Comparison of ENCODE assay signal across 8 mouse cellular contexts in the genomic region with DNA sequence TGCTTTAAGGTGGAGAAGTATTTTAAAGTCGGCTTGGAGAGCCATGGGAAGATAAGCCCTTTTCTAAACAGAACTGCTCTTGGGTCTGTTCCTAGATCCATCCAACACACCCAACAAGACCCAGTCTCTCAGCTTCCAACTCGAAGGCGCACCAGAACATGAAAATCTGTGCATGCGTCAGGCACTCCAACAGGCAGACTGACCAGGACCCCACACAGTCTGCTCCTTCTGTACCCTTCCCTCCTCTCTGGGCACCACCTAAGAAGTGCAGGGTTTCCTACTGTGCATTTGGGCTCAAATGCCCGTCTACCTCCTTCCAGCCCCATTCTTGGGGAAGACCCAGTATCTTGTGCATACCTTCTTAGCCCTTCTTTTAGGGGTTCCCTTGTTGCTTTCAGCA. TPM values are rescaled to one million over a fixed set of nuclear protein-coding genes. Genes with fewer than 3 reads are reported as not detected.
DNase-seq lines count a peak whose midpoint lies in the region; ATAC-seq lines count a peak whose summit lies in the region.

No protein-coding gene starts in this region.

- no peaks in the 10 kb centered on the region for H3K9me3 ChIP-seq in kidney, embryonic 15.5 days (replicated peaks)
- H3K9me3 ChIP-seq in embryonic facial prominence, embryonic 11.5 days (replicated peaks; ENCODE audit: control insufficient read depth, low read length), result no peaks in the 10 kb centered on the region
- H3K9me3 ChIP-seq in hindbrain, embryonic 14.5 days (ENCODE audit: control insufficient read depth, low read length), result no peaks in the 10 kb centered on the region
- H3K9me3 ChIP-seq in midbrain, embryonic 16.5 days (replicated peaks; ENCODE audit: control insufficient read depth, low read length, poor library complexity, severe bottlenecking), result no peaks in the 10 kb centered on the region

- H3K4me3 ChIP-seq in kidney, embryonic 15.5 days (replicated peaks), result peak overlapping the region; percentile 54
- peak overlapping the region; percentile 46 for H3K4me3 ChIP-seq in embryonic facial prominence, embryonic 11.5 days (ENCODE audit: low read depth, low read length)
- peak overlapping the region; percentile 51 for H3K4me3 ChIP-seq in hindbrain, embryonic 14.5 days (replicated peaks; ENCODE audit: low read length)
- peak overlapping the region; percentile 53 for H3K4me3 ChIP-seq in midbrain, embryonic 16.5 days (ENCODE audit: low read depth, low read length)

- H3K36me3 ChIP-seq in kidney, embryonic 15.5 days, result peaks cover 36% of the 10 kb centered on the region
- H3K36me3 ChIP-seq in embryonic facial prominence, embryonic 11.5 days (replicated peaks; ENCODE audit: control insufficient read depth, insufficient read depth, low read depth, low read length), result peaks cover 4% of the 10 kb centered on the region
- H3K36me3 ChIP-seq in hindbrain, embryonic 14.5 days (replicated peaks; ENCODE audit: control insufficient read depth, insufficient read depth), result peaks cover 37% of the 10 kb centered on the region
- peaks cover 11% of the 10 kb centered on the region for H3K36me3 ChIP-seq in midbrain, embryonic 16.5 days (ENCODE audit: control insufficient read depth, insufficient read depth, low read length)

- H3K27ac ChIP-seq in kidney, embryonic 15.5 days, result peak overlapping the region; percentile 99
- H3K27ac ChIP-seq in embryonic facial prominence, embryonic 11.5 days (replicated peaks; ENCODE audit: low read depth, low read length), result peak overlapping the region; percentile 62; the same call in 1 of the 2 replicates
- H3K27ac ChIP-seq in hindbrain, embryonic 14.5 days, result peak overlapping the region; percentile 81
- peak overlapping the region; percentile 89 for H3K27ac ChIP-seq in midbrain, embryonic 16.5 days (ENCODE audit: low read length)

- peak overlapping the region; percentile 62 for H3K9ac ChIP-seq in kidney, embryonic 15.5 days
- peak overlapping the region; percentile 74 for H3K9ac ChIP-seq in embryonic facial prominence, embryonic 11.5 days (replicated peaks; ENCODE audit: low read length)
- peak overlapping the region; percentile 82 for H3K9ac ChIP-seq in hindbrain, embryonic 14.5 days
- H3K9ac ChIP-seq in midbrain, embryonic 16.5 days (ENCODE audit: low read depth, low read length), result peak overlapping the region; percentile 84

- DNase-seq in kidney, adult 18-20 months, result no peak
- no peak for DNase-seq in embryonic facial prominence, embryonic 11.5 days (ENCODE audit: low spot score)
- DNase-seq in hindbrain, embryonic 14.5 days (ENCODE audit: low spot score), result no peak
- DNase-seq in urinary bladder, postnatal 10 days (ENCODE audit: low spot score), result no peak
- DNase-seq in frontal cortex, postnatal 14 days (ENCODE audit: low spot score in 2 of 2), result no peak
- no peak for DNase-seq in T-cell, adult 2 months (ENCODE audit: low spot score)

- no peak for ATAC-seq in kidney, embryonic 15.5 days (replicated peaks; ENCODE audit: low FRiP score)
- ATAC-seq in embryonic facial prominence, embryonic 11.5 days (replicated peaks; ENCODE audit: insufficient number of reproducible peaks, low FRiP score, low TSS enrichment, low read depth), result no peak
- no peak for ATAC-seq in hindbrain, embryonic 14.5 days (ENCODE audit: low FRiP score)
- no peak for ATAC-seq in midbrain, embryonic 16.5 days

- no peaks in the 10 kb centered on the region for H3K27me3 ChIP-seq in kidney, embryonic 15.5 days
- no peaks in the 10 kb centered on the region for H3K27me3 ChIP-seq in embryonic facial prominence, embryonic 11.5 days (ENCODE audit: control insufficient read depth, insufficient read depth, low read length)
- no peaks in the 10 kb centered on the region for H3K27me3 ChIP-seq in hindbrain, embryonic 14.5 days (ENCODE audit: control insufficient read depth, insufficient read depth, low read length)
- no peaks in the 10 kb centered on the region for H3K27me3 ChIP-seq in midbrain, embryonic 16.5 days (ENCODE audit: control insufficient read depth, insufficient read depth, low read depth, low read length)

- H3K4me2 ChIP-seq in kidney, embryonic 15.5 days, result peak overlapping the region; percentile 92
- H3K4me2 ChIP-seq in embryonic facial prominence, embryonic 11.5 days (ENCODE audit: low read depth, low read length), result peak overlapping the region; percentile 83
- H3K4me2 ChIP-seq in hindbrain, embryonic 14.5 days (replicated peaks), result peak overlapping the region; percentile 84
- peak overlapping the region; percentile 87 for H3K4me2 ChIP-seq in midbrain, embryonic 16.5 days (ENCODE audit: low read length)

- peaks cover 82% of the 10 kb centered on the region for H3K4me1 ChIP-seq in kidney, embryonic 15.5 days
- peaks cover 15% of the 10 kb centered on the region for H3K4me1 ChIP-seq in embryonic facial prominence, embryonic 11.5 days (ENCODE audit: control insufficient read depth, insufficient read depth, low read length)
- H3K4me1 ChIP-seq in hindbrain, embryonic 14.5 days (replicated peaks; ENCODE audit: control insufficient read depth, insufficient read depth, low read length), result peaks cover 59% of the 10 kb centered on the region
- H3K4me1 ChIP-seq in midbrain, embryonic 16.5 days (ENCODE audit: control insufficient read depth, insufficient read depth, low read length), result peaks cover 75% of the 10 kb centered on the region

- 45% methylated on average over 5 of the region's 5 CpGs for WGBS in kidney, embryonic 15.5 days
- WGBS in embryonic facial prominence, embryonic 11.5 days, result 37% methylated on average over 5 of the region's 5 CpGs
- 26% methylated on average over 5 of the region's 5 CpGs for WGBS in hindbrain, embryonic 14.5 days
- 18% methylated on average over 5 of the region's 5 CpGs for WGBS in midbrain, embryonic 16.5 days

RNA-seq across cellular contexts. Expression of a gene that starts 0.4 kb away (rescaled TPM):
- 52.6 and 61.2 TPM in 2 replicates for polyA plus RNA-seq in kidney, embryonic 15.5 days (2015; fragmentation: Nextera tagmentation; extraction: Ambion mirVana)
- polyA plus RNA-seq in embryonic facial prominence, embryonic 11.5 days (2014; fragmentation: Nextera tagmentation; extraction: Ambion mirVana), result 52.7 and 56.0 TPM in 2 replicates
- 51.9 and 52.3 TPM in 2 replicates for polyA plus RNA-seq in hindbrain, embryonic 14.5 days (2014; fragmentation: Nextera tagmentation; extraction: Ambion mirVana)
- 30.9 and 61.5 TPM in 2 replicates for polyA plus RNA-seq in midbrain, embryonic 16.5 days (2015; fragmentation: Nextera tagmentation; extraction: Ambion mirVana)

RNA-seq across cellular contexts. Expression of a gene that starts 0.5 kb away (rescaled TPM):
- 5.4 and 7.2 TPM in 2 replicates for polyA plus RNA-seq in kidney, embryonic 15.5 days (2015; fragmentation: Nextera tagmentation; extraction: Ambion mirVana)
- polyA plus RNA-seq in embryonic facial prominence, embryonic 11.5 days (2014; fragmentation: Nextera tagmentation; extraction: Ambion mirVana), result 7.6 and 7.7 TPM in 2 replicates
- 46.7 and 57.0 TPM in 2 replicates for polyA plus RNA-seq in hindbrain, embryonic 14.5 days (2014; fragmentation: Nextera tagmentation; extraction: Ambion mirVana)
- 40.9 and 63.3 TPM in 2 replicates for polyA plus RNA-seq in midbrain, embryonic 16.5 days (2015; fragmentation: Nextera tagmentation; extraction: Ambion mirVana)

RNA-seq across cellular contexts. Expression of a gene that starts 3.3 kb away (rescaled TPM):
- 44.8 and 59.5 TPM in 2 replicates for polyA plus RNA-seq in kidney, embryonic 15.5 days (2015; fragmentation: Nextera tagmentation; extraction: Ambion mirVana)
- 53.4 and 75.3 TPM in 2 replicates for polyA plus RNA-seq in embryonic facial prominence, embryonic 11.5 days (2014; fragmentation: Nextera tagmentation; extraction: Ambion mirVana)
- polyA plus RNA-seq in hindbrain, embryonic 14.5 days (2014; fragmentation: Nextera tagmentation; extraction: Ambion mirVana), result 31.5 and 38.6 TPM in 2 replicates
- polyA plus RNA-seq in midbrain, embryonic 16.5 days (2015; fragmentation: Nextera tagmentation; extraction: Ambion mirVana), result 33.8 and 62.5 TPM in 2 replicates

RNA-seq across cellular contexts. Expression of a gene that starts 4.2 kb away (rescaled TPM):
- polyA plus RNA-seq in kidney, embryonic 15.5 days (2015; fragmentation: Nextera tagmentation; extraction: Ambion mirVana), result 0.45 TPM in 1 of 2 replicates, not detected in the other
- polyA plus RNA-seq in embryonic facial prominence, embryonic 11.5 days (2014; fragmentation: Nextera tagmentation; extraction: Ambion mirVana), result 0.32 and 0.53 TPM in 2 replicates
- 0.70 TPM in 1 of 2 replicates, not detected in the other for polyA plus RNA-seq in hindbrain, embryonic 14.5 days (2014; fragmentation: Nextera tagmentation; extraction: Ambion mirVana)
- 0.50 TPM in 1 of 2 replicates, not detected in the other for polyA plus RNA-seq in midbrain, embryonic 16.5 days (2015; fragmentation: Nextera tagmentation; extraction: Ambion mirVana)

RNA-seq across cellular contexts. Expression of a gene that starts 6.1 kb away (rescaled TPM):
- polyA plus RNA-seq in kidney, embryonic 15.5 days (2015; fragmentation: Nextera tagmentation; extraction: Ambion mirVana), result 15.3 and 16.8 TPM in 2 replicates
- 2.6 and 3.0 TPM in 2 replicates for polyA plus RNA-seq in embryonic facial prominence, embryonic 11.5 days (2014; fragmentation: Nextera tagmentation; extraction: Ambion mirVana)
- polyA plus RNA-seq in hindbrain, embryonic 14.5 days (2014; fragmentation: Nextera tagmentation; extraction: Ambion mirVana), result 3.4 and 4.0 TPM in 2 replicates
- 2.9 and 3.2 TPM in 2 replicates for polyA plus RNA-seq in midbrain, embryonic 16.5 days (2015; fragmentation: Nextera tagmentation; extraction: Ambion mirVana)
